Mouse (Mus musculus): Measurements from ENCODE around the gene Aebp2.
"Not testable (repeated sequence)": the region's sequence is repeated elsewhere in the genome, so short reads cannot be mapped to it uniquely, and the experiment has no call there.

Aebp2 gene

DNA sequence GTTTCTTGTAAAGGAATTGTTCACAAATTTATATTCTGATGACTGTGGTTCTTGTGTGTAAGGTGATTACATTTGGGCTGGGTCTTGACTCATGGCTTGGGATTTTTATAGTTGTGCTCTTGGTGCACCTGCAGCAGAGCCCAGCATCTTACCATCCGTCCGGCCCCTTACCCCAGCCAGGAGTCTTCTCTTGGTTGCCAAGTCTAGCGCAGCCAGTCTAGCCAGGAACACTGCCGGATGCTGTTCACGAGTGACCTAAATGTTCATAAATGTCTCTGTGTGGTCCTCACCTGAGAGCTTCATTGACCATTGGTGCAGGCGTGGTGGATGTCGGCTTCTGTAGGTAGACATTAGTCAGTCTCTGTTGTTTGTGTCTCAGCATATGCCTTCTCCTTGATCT is 33.0 kb downstream of the Aebp2 start:
- DNase-seq (ENCODE audit: low spot score) = no peak

GRCm38 (mm10) chr6:140656991-140657390 is 34.5 kb downstream of the Aebp2 start:
- no peak for DNase-seq (ENCODE audit: low spot score)

DNA sequence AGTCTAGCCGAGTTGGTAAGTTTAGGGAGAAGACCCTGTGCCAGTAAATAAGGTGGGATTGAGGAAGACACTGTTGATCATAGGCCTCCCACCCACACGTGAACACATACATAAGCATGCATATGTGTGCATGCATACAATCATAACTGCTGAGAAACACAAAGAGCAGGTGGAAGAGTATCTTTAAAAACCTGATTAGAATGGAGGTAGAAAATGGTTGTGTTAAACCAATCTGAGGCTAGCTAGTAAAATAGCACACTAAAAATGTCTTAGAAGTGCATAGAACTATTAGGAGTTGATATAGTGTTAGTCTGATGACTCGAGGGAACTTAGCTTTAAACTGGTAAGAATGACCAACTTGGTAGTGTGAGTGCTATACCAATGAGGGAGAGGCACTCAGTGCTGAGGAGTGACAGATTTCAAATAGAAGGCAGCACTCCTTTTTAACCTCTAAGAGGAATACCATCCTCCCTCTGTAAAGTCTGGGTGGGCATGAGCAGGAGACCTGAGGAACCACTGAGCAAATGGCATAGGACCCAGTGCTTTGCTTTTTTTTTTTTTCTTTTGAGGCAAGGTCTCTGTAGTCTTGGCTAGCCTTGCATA is 35.6 kb downstream of the Aebp2 start:
- DNase-seq (ENCODE audit: low spot score) = no peak

- no peak for DNase-seq (ENCODE audit: low spot score)
Observed at GRCm38 (mm10) chr6:140661111-140661510, 38.6 kb downstream of the Aebp2 start.

DNA sequence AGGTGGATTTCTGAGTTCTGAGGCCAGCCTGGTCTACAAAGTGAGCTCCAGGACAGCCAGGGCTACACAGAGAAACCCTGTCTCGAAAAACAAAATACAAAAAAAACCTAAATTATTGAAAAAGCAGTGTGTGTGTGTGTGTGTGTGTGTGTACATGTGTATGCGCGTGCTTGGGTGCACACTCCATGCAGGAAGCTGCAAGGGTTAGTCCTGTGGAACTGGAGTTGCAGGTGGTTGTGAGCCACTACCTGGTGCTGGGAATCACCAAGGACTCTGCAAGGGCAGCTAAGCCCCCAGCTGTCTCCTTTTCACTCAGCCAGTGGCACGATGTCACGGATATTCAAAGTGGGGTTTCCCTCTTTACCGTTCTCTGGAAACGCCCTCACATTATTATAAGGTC is 39.3 kb downstream of the Aebp2 start:
- DNase-seq (ENCODE audit: low spot score) = no peak

- DNase-seq (ENCODE audit: low spot score) = no peak
Observed at GRCm38 (mm10) chr6:140662290-140662689, 39.8 kb downstream of the Aebp2 start.

DNA sequence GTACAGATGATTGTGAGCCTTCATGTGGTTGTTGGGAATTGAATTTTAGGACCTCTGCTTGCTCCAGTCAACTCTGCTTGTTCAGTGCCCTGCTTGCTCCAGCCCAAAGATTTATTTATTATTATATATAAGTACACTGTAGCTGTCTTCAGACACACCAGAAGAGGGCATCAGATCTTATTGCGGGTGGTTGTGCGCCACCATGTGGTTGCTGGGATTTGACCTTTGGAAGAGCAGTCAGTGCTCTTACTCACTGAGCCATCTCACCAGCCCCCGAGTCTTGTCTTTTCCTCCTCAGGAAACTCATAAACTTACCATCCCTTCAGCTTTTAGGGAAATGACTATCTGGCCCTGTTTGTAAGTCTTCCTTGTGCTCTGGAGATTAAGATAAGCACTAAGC is 40.2 kb downstream of the Aebp2 start:
- not testable (repeated sequence) for DNase-seq (ENCODE audit: low spot score)

GRCm38 (mm10) chr6:140664611-140665010 is 42.1 kb downstream of the Aebp2 start:
- DNase-seq (ENCODE audit: low spot score) = no peak

DNA sequence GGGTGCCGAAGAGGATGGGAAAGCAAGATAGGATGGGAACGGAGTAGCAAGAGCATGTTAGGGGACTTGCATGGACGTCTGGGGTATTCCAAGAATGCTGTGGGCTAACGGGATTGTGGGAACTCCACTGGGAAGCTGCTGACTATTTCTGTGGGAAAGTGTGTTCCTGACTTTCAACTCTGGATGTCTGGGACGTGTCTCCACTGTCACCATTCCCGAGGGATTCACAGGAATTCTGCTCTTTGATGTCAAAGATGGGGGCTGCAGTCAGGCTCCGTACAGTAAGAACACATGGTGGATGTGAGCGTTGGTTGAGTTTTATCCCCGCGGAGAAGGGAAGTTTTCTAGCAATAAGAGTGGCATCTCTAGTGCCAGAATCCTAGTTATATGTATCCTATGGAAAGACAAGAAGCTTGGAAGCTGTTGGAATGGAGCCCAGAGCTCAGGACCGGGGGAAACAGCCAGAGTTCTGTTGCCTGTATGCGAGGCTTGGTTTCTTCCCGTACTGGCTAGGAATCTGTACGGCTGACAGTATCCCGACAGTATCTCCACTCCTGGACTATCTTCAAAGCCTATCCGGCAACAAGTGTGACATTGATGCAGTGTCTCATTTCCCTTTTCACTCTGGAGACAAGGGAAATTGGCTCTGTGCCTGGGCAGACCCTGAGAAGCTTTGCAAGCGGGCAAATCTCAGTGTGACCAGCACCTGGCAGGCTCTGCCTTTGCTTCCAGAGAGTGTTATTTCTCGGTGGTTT is 44.2 kb downstream of the Aebp2 start:
- DNase-seq (ENCODE audit: low spot score) = no peak

DNA sequence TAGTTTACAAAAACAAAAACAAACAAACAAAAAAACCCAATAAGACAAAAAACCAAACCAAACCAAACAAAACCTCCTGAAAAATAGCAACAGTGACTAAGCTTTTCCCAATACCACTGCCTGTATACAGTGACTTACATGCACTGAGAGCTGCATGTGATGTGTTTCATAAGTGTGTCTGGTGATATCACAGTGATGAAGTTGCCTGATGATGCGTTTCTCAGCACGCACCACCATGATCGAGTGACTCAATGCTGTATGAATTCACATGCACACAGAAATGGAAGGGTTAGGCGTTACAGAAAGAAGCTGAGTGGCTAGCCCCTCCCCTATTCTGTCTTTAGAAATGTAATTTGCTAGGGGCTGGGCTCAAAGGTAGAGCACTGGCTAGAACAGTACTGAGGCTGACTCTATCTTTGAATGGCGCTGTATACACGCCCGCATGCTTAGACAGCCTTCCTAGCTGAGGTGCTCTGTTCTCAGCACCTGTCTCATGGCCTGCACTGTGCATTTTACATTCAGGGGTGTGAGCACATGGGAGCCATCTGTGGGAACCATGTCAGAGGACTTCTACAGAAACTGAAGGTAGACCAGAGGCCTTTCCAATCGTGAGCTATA is 44.9 kb downstream of the Aebp2 start:
- no peak for DNase-seq (ENCODE audit: low spot score)

DNA sequence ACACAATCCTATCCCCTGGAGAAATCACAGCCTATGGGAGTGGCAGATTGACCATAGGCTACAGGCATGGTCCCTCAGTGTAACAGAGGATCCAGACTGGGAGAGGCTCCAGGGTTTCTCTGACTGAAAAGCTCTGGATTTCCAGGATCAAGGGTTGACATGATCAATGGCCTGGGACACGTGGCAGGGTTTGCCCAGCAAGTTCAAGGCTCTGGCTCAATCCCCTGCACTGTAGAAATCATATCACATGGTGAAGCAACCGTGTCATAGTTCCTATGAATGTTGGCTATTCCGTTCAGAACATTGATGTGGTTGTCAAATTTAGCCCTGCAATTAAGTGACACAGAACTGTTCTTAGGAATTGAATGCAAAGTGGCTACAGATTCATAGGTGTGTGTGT is 52.0 kb downstream of the Aebp2 start:
- DNase-seq (ENCODE audit: low spot score) = no peak

DNA sequence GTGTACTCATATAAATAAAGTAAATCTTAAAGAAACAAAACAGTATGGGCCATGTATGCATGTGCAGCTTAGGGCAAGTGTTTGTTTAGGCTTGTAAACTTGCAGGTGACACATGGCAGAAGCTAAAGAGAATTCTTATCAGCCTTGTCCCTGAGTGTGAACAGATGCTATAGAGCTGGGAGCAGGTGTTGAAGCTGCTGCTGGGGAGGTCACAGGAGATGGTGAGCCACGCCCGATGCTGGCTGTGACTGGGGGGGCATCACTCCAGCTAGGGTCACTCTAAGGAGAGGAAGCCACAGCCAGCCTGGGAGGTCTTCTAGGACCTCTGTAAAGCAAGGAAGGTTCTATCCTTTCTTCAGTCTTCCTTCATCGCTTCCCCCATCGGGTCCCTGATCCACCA is 53.6 kb downstream of the Aebp2 start:
- no peak for DNase-seq (ENCODE audit: low spot score)

- DNase-seq (ENCODE audit: low spot score) = no peak
Observed at GRCm38 (mm10) chr6:140677041-140677440, 54.6 kb downstream of the Aebp2 start.

DNA sequence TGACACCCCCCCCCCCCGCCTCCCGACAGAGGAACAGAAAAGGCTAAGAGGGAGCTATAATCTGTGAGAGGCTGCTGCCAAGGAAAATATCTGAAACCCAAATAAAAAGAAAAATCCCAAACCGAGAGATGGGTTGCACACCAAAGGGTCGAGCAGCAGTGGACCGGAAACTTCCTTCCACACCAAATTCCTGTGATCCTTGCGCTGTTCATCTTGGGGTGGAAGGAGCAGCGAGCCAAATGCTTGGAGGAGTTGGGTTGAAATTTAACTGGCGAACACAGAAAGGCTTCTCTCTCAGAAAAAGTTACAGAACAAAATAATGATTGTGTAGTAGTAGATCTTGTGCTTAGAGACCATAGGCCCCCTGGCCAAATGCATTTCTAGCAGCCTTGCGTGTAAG is 55.5 kb downstream of the Aebp2 start:
- DNase-seq (ENCODE audit: low spot score) = no peak

- no peak for DNase-seq (ENCODE audit: low spot score)
Observed at GRCm38 (mm10) chr6:140678658-140679271, 56.3 kb downstream of the Aebp2 start.

DNA sequence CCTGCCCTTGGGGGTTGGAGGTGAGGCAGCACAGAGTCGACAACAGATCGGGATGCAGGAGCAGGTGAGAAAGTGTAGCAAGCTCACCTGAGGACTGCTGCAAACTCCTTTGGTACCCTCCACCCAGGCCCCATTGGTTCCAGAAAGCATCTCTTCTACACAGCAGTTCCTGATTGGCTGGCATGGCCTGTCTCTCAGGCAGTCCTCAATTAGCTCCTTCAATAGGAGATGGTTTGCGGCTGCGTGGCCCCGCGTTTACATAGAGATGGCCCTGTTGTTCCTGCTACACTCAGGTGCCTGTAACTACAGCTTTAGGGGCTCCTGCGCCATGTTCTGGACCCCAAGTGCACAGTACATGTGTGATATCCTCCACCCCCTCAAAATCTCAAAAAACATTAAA is 58.2 kb downstream of the Aebp2 start:
- DNase-seq (ENCODE audit: low spot score) = no peak

DNA sequence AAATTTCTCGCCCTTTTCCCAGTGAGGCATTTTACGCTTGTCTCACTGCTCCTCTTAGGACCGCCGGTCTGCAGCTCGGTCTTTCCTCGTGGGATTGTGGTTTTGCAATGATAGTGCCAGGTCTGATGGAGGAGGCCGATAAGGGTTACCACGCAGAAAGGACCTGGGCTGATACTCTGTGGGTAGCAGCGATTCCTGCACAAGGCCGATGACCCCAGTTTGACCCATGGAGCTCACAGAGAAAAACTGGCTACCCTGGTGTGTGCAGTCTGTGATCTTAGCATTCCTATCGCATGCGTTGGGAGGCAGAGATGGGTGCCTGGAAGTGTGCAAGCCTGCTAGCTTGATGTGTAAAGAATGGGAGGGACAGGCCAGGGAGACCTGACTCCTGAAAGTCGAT is 60.4 kb downstream of the Aebp2 start:
- DNase-seq (ENCODE audit: low spot score) = no peak

DNA sequence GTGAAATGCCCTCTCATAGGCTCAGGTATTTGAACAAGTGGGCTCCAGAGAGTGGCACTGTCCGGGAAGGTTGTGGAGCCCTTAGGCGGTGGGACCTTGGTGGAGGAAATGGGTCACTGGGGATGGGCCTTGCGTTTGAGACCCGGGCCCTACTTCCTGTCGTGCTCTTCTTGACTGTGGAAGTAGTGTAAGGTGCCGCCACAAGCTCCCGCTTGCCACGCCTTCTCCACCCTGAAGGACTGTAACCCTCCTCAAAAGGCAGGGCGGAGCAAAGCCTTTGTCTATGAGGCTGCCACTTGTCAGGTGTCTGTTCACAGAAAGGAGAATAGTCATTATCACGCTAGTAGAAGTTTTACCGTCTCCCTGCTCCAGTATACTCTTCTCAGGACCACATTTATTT is 61.9 kb downstream of the Aebp2 start:
- no peak for DNase-seq (ENCODE audit: low spot score)

GRCm38 (mm10) chr6:140689617-140690404 is 67.3 kb downstream of the Aebp2 start:
- DNase-seq (ENCODE audit: low spot score) = no peak

DNA sequence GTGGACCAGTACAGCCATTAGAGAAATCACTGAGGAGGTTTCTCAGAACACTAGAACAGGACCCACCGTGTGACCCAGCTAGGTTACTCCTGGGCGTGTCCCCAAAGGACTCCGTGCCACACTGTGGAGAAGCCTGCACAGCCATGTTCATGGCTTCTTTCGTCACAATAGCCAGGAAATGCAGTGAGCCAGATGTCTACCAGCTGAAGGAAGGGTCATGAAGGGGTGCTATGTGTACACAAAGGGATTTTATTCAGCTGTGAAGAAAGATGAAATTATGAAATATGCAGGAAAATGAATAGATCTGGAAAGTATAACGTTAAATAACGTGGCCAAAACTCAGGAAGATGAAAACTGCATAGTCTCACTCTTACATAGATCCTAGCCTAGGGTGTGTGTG is 69.7 kb downstream of the Aebp2 start:
- no peak for DNase-seq (ENCODE audit: low spot score)

GRCm38 (mm10) chr6:140696192-140696879 is 73.9 kb downstream of the Aebp2 start:
- no peak for DNase-seq (ENCODE audit: low spot score)

GRCm38 (mm10) chr6:140697994-140698393 is 75.5 kb downstream of the Aebp2 start:
- DNase-seq (ENCODE audit: low spot score) = no peak
